Mouse (Mus musculus) megakaryocyte, adult 5-6 weeks (primary cell): ENCODE measurements around the gene E130308A19Rik. TPM values are rescaled to one million over a fixed set of nuclear protein-coding genes. Genes with fewer than 3 reads are reported as not detected.

ENCODE experiments used
- ATAC-seq: 2 replicates; pipeline ENCODE4 v1.8.0; 2016; ENCODE audit warnings: mild to moderate bottlenecking, inconsistent platforms; ENCODE audit not compliant: poor library complexity, severe bottlenecking
- total RNA-seq, 2 experiments: library from RNA; stranded (forward) in 1 of 2; stranded (reverse) in 1 of 2; fragments of 153-499, 151-499 nt in 1 of 2; fragments of 221-1000, 200-1000 nt in 1 of 2; gene quantifications; 2 replicates each; pipeline versions ENCODE4 v1.2.3 to v1.2.4; 2015 to 2017

Gene E130308A19Rik
- total RNA-seq, 2 experiments from 2014 or later: 1.9 to 3.6 TPM

DNA sequence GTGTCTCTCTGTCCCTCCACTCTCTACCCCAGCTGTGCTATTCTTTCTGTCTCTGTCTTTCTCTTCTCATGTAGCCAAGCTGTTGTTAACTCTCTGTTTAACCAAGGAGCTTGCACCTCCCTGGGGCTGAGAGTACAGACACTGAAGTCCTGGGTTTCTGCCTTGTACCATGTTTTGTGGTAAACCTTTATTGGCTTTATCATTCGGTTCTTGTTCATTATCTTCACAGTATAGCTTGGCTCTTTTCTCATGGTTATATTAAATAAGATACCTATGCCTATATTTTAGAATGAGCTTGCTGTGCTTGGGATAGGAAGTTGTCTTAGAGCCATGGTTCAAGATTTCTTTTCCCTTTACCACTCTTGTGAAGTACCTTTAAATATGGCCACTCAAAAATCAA lies 8.5 kb downstream of the E130308A19Rik start:
- no peak for ATAC-seq

- no peak for ATAC-seq
Observed at GRCm38 (mm10) chr4:59639163-59639562, 13.2 kb downstream of the E130308A19Rik start.

DNA sequence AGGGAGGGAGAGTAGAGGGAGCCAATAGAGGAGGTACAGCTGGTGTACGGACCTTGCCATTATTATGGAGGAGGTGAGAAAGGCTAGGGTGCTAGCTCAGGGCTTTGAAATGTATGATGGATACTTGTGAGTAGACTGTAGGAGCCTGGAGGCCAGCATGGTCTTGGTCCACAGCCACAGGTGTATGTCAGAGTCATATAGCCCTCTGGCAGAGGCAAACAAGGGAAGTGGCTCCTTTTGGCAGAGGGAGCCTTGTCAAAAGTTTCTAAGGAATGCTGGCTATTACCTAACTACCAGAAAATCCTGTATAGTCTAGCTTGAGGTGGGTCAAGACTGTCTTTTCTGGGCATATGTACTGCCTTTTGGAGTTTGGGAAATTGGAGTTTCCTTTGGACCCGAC lies 14.7 kb downstream of the E130308A19Rik start:
- ATAC-seq: no peak

DNA sequence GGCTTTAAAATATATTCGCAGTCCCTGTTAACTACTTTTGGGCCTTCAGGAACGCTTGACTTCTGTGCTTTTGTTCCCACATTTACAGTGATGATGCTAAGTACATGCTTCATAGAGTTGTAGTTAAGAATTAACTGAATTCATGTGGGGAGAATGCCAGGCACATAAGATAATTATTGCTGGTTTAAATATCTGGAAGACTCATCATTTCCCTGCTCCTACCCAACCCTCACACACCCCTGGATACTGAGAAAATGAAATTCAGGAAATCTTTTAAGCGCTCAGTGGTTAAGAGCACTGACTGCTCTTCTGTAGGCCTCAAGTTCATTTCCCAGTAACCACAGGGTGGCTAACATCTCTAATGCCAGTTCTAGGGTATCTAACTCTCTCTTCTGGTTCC lies 16.0 kb downstream of the E130308A19Rik start:
- no peak for ATAC-seq

- ATAC-seq: no peak
Observed at GRCm38 (mm10) chr4:59642657-59643056, 16.6 kb downstream of the E130308A19Rik start.

- no peak for ATAC-seq
Observed at GRCm38 (mm10) chr4:59644431-59644830, 18.4 kb downstream of the E130308A19Rik start.

GRCm38 (mm10) chr4:59644992-59645391 lies 19.0 kb downstream of the E130308A19Rik start:
- no peak for ATAC-seq

DNA sequence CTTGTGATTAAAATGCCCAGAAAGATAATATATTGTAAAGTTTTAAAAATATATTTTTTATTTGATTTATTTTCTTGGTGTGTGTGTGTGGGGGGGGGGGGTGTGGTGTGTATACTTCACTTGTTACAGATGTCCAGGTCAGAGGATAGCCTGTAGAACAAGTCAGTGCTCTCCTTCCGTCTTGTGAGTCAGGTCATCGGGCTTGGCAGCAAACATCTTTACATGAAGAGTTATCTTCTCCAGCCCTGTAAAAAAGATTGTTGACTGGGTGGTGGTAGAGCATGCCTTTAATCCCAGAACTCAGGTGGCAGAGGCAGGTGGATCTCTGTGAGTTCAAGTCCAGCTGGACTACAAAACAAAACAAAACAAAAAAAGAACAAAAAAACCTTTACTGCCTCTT lies 19.6 kb downstream of the E130308A19Rik start:
- ATAC-seq: no peak

DNA sequence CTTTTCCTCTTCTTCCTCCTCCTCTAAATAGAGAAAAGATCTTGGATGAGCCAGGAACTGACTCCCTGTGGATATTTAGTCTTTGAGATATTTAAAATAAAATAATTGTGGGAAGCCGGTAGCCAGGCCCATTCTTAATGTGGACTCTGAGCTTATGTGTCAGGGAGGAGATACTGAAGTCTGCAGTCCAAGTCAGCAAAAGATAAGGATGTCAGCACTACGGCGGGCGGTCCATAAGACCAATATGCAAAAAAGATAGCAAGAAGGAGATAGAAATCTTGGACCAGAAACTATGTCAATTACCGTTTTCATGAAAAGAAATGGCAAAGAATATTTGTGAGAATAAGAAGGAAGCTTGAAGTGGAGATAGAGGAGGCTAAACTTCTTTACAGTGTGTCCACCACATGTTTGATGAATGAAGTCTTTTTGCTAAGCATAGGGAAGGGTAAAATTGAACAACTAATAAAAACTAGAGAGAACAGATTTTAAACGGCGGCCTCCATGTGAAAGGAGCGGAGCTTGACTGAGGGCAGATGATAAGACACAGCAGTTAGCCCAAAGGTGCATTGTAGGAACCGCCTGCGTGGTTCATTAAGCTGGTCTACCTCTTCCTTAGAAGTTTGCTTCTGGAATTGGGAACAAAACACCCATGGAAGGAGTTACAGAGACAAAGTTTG lies 20.1 kb downstream of the E130308A19Rik start:
- no peak for ATAC-seq

GRCm38 (mm10) chr4:59649119-59649518 lies 23.1 kb downstream of the E130308A19Rik start:
- ATAC-seq: no peak

DNA sequence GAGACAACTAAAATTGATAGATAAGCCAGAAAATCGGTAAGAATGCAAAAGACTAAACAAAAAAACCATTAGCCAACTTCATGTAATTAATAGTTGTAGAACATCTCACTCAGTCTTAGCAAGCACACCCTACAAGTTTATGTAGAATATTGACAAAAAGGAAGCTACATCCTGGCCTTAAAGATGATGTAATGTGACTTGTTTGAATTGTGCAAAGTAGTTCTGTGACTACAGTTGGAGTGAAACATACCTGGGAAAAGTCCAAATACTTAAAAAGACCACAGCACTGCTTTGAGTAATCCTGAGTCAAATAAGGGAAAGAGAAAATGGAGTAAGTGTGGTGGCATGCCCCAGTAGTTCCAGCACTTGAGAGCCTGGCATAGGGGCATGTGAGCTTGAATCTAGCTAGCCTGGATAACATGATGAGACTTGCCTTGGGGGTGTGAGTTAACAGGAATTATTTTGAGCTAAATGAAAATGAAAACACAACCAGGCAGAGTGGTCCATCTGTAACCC lies 26.2 kb downstream of the E130308A19Rik start:
- no peak for ATAC-seq

DNA sequence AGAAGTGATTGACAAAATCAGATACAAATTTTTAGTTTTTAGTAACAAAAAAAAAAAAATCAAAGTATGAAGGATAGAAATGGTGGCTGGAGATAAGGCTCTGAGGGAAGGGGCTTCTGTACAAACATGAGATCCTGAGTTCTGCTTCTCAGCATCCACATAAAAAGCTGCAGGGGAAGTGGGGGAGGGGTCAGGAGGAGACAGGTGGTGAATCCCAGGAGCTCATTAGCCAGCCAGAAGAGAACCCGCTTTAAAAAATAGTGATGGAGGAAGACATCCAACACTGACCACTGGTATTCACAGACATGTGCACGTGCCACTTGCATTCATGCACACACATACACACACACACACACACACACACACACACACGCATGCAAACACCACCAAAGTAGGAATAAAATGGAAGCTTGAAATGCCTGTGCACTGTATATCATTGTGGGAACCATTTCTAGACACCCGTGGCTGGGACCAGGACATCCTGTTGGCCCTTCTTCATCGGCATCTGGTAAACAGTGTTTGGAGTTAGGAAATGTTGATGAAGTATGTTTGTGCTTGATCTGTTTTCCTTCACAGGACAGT lies 30.1 kb downstream of the E130308A19Rik start:
- ATAC-seq: no peak

DNA sequence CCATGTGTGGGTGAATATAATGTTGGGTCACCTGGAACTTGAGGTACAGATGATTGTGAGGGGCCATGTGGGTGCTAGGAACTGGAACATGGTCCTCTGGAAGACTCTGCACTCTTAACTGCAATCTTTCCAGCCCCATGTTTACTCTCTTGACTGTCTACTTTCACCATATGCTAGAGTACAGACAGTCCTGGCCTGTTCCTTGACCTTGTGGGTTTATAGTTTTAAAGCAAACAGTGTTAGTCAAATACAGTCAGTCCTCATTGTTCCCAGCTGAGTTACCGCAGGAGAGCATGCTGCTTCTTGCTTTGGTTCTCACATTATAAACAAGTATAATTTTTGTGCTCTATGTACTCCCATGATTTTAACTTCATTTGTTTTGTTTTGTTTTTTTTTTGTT lies 36.2 kb downstream of the E130308A19Rik start:
- no peak for ATAC-seq

GRCm38 (mm10) chr4:59663451-59663850 lies 37.4 kb downstream of the E130308A19Rik start:
- ATAC-seq: no peak

GRCm38 (mm10) chr4:59666550-59667317 lies 40.7 kb downstream of the E130308A19Rik start:
- ATAC-seq: no peak

DNA sequence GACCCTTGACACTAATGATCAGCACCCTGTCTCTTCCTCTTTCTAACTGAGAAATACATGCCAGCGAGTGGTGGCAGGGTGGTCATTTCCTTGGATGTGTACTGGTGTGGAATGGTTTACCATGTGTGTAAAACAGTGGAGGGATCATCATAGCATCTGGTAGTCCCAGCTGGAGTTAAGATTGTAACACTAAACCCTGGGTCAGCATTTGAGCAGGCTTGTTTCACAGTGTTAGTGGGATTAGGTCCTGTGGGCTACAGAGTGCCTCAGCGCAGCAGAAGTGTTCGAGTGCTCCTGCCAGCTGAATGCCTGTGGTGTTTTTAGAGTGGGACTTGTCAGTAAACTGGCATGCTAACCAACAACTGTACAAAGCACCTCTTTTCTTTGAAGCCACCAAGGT lies 42.0 kb downstream of the E130308A19Rik start:
- ATAC-seq: no peak

DNA sequence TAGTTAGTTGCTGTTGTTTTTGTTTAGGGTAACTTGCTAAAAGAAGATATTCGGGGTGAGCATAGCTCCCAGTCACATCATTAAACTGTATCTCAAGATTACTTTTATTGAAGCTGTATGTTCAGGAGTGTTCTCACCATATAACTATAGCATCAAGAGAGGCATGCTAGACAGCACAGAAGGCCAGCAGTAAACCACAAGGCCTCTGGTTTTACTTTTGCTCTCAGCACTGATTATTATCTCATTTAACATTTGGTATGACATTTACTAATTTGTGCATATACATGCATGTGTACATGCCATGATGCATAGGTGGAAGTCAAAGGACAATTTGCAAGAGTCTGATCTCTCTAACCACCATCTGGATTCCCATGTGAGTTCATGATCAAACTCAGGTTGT lies 43.1 kb downstream of the E130308A19Rik start:
- ATAC-seq: no peak

GRCm38 (mm10) chr4:59670015-59670414 lies 44.0 kb downstream of the E130308A19Rik start:
- no peak for ATAC-seq

DNA sequence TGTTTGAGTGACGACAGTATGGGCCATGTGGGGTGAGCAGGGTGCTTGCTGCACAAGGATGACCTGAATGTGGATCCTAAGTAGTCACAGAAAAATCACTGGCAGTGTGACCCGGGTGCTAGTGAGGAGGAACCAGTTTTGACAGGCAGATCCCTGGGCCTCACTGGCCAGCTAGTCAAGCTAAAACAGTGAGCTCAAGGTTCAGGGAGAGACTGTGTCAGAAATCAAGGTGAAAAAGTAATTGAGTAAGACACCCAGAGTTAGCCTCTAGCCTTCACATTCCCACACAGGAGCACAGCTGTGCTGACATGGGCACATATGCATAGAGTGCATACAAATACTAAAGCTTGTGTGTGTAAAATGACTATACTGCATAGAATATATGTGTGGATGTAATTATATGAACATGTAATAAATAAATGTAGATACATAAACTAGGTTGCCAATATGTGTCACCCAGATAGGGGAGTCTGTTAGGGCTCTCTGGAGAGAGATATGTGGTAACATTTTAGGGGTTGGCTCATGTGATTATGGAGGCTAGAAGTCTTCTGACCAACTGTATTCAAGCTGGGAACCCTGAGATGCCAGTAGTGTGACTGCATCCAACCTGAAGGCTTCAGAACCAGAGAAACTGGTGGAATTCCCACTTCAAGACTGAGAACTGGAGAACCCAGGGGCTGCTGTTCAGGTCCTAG lies 47.6 kb downstream of the E130308A19Rik start:
- no peak for ATAC-seq

DNA sequence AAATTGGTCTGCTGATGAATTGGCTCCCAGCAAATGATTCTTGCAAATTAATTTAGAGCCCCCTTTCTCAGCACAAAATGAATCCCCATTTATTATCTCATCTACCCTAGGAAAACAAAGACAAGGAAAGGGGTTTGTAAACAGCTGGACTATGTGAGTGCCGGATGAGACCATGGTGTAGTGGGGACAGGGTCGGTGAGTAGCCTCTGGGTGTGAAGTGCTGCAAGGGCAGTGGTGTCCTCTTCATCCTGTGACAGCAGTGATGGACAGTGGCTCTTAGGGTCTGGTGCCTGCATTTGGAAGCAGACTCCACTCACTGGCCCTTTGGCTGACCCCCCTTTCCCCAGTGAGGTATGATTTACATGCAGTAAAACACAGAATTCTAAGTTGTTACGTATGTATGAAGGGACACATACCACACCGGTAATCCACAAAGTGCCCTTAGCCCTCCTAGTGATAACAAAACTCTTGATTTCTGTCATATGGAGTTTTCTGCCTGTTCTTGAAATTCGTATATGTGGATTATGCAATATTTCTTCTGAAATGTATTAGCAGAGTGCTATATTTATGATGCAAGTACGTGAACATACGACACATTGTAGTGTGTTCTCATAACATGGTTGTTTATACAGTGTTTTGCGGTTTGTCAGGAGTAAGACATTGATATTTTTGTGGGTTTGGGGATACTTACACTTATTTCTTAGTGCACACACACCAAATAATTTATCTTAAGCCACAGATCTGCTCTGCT lies 49.1 kb downstream of the E130308A19Rik start:
- ATAC-seq: no peak
